Mouse (Mus musculus): ENCODE data around the gene Fmo6.

The Fmo6 gene

GRCm38 (mm10) chr1:162914932-162915556, 22.3 kb downstream of the Fmo6 start:
- DNase-seq (ENCODE audit: low spot score in 2 of 2) = no peak

GRCm38 (mm10) chr1:162912085-162912484, 25.2 kb downstream of the Fmo6 start:
- no peak for DNase-seq (ENCODE audit: low spot score in 2 of 2)

- DNase-seq (ENCODE audit: low spot score in 2 of 2) = no peak
Observed at GRCm38 (mm10) chr1:162901879-162902278, 35.4 kb downstream of the Fmo6 start.

GRCm38 (mm10) chr1:162897838-162898811, 39.2 kb downstream of the Fmo6 start, which contains the start of gene Fmo2:
Gene Fmo2, minus strand, starts transcription at chr1:162898726.
- no peak for DNase-seq (ENCODE audit: low spot score in 2 of 2)

GRCm38 (mm10) chr1:162895900-162896299, 41.4 kb downstream of the Fmo6 start:
- peak; percentile 3 to 28 for DNase-seq (ENCODE audit: low spot score in 2 of 2)

GRCm38 (mm10) chr1:162893014-162893413, 44.3 kb downstream of the Fmo6 start:
- no peak for DNase-seq (ENCODE audit: low spot score in 2 of 2)

GRCm38 (mm10) chr1:162891980-162892451, 45.3 kb downstream of the Fmo6 start:
- no peak for DNase-seq (ENCODE audit: low spot score in 2 of 2)

- DNase-seq (ENCODE audit: low spot score in 2 of 2) = no peak
Observed at GRCm38 (mm10) chr1:162888646-162889045, 48.7 kb downstream of the Fmo6 start.

GRCm38 (mm10) chr1:162887644-162888043, 49.7 kb downstream of the Fmo6 start:
- no peak for DNase-seq (ENCODE audit: low spot score in 2 of 2)

GRCm38 (mm10) chr1:162886138-162886816, 51.0 kb downstream of the Fmo6 start:
- DNase-seq (ENCODE audit: low spot score in 2 of 2) = no peak

GRCm38 (mm10) chr1:162882681-162883080, 54.6 kb downstream of the Fmo6 start:
- DNase-seq (ENCODE audit: low spot score in 2 of 2) = no peak

GRCm38 (mm10) chr1:162879595-162880369, 57.5 kb downstream of the Fmo6 start:
- peak; percentile 3 to 18 for DNase-seq (ENCODE audit: low spot score in 2 of 2)

GRCm38 (mm10) chr1:162875091-162875490, 62.2 kb downstream of the Fmo6 start:
- no peak for DNase-seq (ENCODE audit: low spot score in 2 of 2)

GRCm38 (mm10) chr1:162871701-162872311, 65.5 kb downstream of the Fmo6 start:
- no peak for DNase-seq (ENCODE audit: low spot score in 2 of 2)

- no peak for DNase-seq (ENCODE audit: low spot score in 2 of 2)
Observed at GRCm38 (mm10) chr1:162870978-162871377, 66.3 kb downstream of the Fmo6 start.

GRCm38 (mm10) chr1:162867396-162867795, 69.9 kb downstream of the Fmo6 start:
- no peak for DNase-seq (ENCODE audit: low spot score in 2 of 2)
